Mouse (Mus musculus): ENCODE measurements around the gene Cacna2d2. TPM values are rescaled to one million over a fixed set of nuclear protein-coding genes. Genes with fewer than 3 reads are reported as not detected.
A peak's percentile ranks its signal among the peaks of the same experiment; 100 is the strongest.

Gene Cacna2d2
- total RNA-seq, 4 experiments from 2014 or later = 14.6 to 21.0 (median 17.0) TPM

DNA sequence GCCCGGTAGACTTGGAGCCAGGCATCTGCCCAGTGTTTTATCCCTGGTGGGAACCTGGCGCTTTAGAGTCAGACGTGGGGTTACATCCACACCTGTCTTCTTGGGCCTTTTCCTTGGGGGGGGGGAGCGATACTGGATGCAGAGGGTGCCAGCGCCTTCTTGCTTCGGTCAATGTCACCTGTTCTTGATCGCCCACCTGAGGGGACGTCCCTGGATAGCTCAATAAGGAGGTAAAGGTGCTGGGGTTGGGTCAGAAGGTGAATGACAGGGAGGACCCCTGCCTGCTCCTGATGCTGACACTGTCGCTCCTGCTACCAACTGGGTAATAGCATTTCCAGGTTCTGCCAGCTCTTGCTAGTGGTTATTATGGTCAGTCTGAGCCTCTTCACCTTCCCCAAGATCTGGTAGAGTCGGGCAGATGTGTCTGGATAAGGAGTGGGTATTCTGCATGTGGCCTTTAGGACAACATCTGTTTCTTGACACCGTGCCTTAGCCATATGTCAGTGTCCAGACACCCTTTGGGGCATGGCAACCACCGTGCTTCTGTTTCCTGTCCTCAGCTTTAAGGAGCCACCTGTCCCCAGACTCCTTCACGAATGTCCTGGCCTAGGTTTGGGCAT lies 1.4 kb downstream of the Cacna2d2 start:
- DNase-seq (ENCODE audit: low spot score in 2 of 2) = no peak

GRCm38 (mm10) chr9:107403116-107403515 lies 3.7 kb downstream of the Cacna2d2 start:
- DNase-seq (ENCODE audit: low spot score in 2 of 2) = no peak

DNA sequence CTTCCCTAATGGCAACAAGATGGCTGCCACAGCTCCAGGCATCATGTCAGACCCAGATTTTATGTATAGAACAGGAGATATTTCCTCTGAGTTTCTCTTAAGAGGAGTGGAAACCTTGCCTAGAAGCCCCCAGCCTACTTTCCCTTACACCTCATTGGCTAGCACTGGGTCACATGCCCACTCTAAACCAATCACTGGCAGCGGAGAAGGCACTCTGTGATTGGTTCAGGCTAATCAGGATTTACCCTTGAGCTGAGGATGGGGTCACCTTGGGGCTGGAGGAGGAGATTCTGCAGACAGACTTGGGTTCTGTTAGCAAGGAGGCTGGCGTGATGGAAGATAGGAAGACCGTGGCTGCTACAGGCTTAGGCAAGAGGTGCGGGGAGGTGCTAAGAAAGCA lies 10.0 kb downstream of the Cacna2d2 start:
- no peak for DNase-seq (ENCODE audit: low spot score in 2 of 2)

DNA sequence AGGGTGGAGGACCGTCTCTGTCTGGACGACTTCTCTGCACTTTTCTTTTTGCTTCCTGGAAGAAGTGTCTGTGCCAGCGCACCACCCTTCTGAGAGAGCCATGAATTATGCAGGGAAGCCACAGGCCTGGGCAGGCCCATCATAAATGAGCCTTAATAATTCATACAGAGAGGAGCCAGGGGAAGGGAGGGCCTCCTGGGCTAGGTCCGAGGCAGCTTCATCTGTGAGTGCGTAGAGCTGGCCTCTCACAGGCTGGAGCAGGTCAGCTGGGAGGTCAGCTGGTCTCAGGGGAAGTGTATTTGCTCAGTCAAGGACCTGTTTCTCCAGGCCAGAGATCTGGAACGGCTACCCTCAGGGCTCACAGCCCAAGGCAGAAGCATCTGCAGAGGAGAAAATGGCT lies 17.7 kb downstream of the Cacna2d2 start:
- DNase-seq (ENCODE audit: low spot score in 2 of 2) = no peak

DNA sequence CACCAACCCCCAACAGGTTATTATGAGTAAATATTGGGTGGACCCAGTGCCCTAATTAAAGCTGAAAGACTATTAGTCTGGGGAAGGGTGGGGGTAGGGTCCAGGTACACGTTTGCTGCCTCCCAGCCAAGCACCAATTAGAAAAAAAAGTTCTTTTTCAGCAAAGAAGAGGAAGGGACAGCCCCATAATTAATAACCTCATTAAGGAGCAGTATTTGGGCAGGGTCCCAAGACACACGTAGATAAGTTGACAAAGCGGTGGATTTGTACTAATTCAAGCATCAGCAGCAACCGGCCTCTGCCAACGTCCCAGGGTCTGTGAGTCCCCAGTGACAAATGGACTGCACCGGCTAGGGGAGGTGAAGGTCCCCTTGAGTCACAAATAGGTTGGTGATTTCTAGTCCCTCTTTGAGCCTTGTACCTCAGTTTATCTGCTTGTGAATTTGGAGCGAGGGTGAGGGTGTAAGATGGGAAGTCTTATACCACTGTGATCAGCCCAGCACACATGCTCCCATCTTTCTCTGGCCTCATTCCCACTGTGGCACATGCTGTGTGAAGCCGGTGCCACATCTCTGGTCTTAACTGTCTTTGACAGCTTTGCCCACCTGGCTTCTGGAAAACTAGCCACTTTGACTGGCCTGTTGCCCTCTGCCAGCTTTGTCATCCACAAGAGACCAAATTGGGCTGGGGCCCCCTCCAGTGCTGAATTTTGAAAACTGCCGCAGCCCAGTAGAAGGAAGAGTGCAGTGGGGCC lies 20.3 kb downstream of the Cacna2d2 start:
- DNase-seq (ENCODE audit: low spot score in 2 of 2) = no peak

DNA sequence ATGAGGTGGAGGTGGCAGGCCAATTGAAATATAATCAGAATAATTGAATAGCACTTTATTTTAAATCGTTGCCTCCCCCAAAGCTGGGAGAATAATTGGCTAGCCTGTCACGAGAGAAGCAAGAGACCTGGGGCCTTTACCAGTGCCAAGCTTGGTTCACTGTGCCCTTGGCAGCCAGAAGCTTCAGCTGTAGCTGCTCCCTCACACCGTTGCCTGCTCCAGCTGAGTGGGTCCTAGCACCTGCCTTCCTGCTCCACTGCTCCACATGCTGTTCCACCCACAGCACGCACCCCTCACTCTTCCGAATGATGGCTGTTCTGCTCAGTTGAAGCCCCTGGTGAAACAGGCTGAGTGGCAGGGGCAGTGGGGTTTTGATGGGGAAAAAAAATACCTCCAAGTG lies 21.5 kb downstream of the Cacna2d2 start:
- DNase-seq (ENCODE audit: low spot score in 2 of 2) = no peak

GRCm38 (mm10) chr9:107422878-107423277 lies 23.5 kb downstream of the Cacna2d2 start:
- DNase-seq (ENCODE audit: low spot score in 2 of 2) = no peak

DNA sequence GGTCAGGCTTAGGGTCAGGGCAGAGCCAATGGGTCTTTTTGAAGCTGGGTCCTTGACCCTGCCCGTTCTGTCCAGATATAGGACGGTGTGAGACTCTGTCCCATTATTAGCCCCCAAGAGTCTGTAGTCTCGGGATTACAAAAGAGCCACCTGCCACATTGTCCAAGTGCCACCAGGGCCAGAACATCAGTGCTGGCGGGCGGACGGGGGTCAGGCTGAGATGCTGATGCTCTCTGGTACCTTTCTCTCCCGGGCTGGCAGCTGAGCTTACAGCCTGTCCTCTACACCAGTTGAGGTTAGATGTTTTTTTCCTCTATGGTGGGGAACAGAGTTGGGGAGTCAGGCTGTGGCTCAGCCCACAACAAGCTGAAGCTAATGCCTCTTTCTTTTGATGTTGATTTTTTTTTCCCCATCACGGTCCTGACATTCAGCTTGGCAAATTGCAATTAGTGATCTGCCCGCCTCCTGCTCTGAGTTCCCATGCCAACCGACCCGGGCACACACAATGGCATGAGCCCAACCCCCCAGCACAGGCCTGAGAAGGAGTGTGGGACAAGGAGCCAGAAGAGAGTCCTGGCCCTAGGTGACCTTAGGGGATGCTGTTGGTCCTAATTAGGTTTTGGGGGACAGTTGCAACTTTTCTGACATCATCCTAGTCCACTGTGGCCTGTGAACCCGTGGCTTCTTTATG lies 25.2 kb downstream of the Cacna2d2 start:
- no peak for DNase-seq (ENCODE audit: low spot score in 2 of 2)

- no peak for DNase-seq (ENCODE audit: low spot score in 2 of 2)
These were observed 28.5 kb downstream of the Cacna2d2 start for GRCm38 (mm10) chr9:107427876-107428275.

DNA sequence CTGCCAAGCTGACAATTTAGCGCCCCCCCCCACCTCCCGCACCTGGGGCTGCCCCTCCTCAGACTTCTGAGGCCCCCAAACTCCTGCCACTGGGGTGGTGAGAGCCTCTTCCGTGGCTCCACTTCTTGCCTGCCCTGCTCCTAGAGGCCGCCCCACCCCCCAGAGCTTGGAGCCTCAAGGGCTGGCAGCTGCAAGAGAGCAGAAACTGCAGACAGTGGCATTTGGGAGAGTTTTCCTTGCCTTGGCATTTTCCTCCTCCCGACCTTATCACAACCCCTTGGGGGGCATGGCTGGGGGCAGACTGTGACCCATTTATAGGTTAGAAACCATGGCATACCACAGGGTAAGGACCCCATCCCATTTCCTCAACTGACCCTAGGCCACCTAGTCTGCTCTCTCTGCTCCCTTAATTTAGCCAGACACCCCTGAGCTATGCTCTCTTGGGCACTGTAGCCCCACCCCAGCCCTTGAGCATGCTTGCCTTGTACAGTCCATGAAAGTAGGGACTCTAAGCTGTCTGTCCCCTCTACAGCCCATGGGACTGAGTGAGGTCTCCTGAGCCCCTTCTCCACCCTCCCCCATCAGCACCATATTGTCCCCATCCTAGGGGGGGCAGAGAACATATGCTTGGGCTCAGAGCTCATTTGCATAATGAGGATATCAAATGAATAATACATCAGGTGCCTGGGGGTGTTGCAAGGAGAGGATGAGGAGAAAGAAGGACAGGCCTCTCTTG lies 29.2 kb downstream of the Cacna2d2 start:
- no peak for DNase-seq (ENCODE audit: low spot score in 2 of 2)

DNA sequence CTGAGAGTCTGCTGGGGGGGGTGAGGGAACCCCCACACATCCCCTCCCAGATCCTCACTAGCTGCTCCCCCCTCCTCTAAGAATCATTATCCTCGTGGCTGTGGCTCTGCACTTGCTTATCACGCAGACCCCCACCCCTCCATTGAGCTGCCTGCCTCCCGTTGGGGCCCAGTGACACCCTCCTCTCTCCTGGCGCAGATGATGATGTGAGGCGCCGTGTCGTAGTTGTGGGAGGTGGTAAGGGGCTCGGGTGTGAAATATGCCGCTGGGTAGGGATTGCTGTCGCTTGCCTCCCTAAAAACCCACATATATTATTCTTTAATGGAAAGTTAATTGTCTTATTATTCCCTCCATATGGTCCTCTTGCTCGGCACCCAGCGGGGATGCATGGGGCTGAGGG lies 31.0 kb downstream of the Cacna2d2 start:
- DNase-seq (ENCODE audit: low spot score in 2 of 2) = no peak

DNA sequence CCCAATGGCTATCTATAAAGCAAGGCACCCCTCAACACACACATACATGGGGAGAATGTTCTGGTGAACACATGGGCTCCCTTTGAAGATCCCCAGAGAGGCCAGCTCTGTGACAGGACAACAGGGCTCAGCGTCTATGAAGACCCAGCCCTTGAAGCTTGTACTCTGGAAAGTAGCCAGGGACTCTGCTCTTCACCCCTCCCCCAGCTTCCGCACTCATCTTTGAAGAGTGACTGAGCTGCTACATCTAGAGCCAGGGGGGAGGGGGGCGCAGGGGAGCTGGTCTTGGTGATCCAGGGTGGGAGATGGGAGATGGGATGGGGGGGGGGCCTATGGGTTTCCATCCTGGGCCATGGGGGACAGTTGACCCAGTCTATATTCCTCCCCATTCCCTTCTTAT lies 33.1 kb downstream of the Cacna2d2 start:
- no peak for DNase-seq (ENCODE audit: low spot score in 2 of 2)

DNA sequence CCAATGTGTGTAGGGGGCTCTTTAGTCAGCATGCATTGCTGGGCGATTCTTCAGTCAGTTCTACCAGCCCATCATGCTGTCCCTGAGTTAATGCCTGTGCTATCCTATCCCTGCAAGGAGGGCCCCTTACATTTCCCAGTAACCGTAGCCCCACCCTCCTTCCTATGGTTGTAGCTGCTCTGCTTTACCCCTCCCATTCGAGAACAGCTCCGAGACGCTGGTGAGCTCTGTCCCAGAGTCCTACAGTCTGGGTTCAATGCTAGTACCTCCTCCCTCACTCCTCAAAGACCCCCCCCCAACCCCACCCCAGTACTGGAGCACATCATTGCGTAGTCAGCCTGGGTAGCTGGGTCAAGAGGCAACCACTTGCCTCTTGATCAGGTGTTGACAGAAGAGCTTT lies 35.4 kb downstream of the Cacna2d2 start:
- no peak for DNase-seq (ENCODE audit: low spot score in 2 of 2)

GRCm38 (mm10) chr9:107435285-107435684 lies 35.9 kb downstream of the Cacna2d2 start:
- no peak for DNase-seq (ENCODE audit: low spot score in 2 of 2)

GRCm38 (mm10) chr9:107442891-107443290 lies 43.5 kb downstream of the Cacna2d2 start:
- DNase-seq (ENCODE audit: low spot score in 2 of 2) = no peak

DNA sequence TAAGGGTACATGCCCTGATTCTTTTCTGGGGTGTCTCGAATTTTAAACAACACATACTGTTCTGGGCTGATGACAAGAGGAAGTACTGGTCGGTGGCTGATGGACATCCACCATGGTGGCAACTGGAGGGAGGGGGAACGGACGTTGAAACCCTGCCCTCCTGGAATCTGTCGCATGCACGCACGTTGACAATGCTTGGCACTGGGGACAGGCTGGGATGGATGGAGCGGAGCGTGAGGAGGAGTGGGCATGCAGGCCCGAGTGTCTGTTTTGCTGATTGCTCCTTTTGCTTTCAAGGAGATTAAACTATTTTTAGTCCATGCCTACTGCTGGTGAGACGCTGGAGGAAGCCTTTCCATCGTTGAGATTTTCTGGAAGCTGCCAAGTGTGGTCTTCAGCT lies 43.9 kb downstream of the Cacna2d2 start:
- no peak for DNase-seq (ENCODE audit: low spot score in 2 of 2)

- no peak for DNase-seq (ENCODE audit: low spot score in 2 of 2)
These were observed 45.6 kb downstream of the Cacna2d2 start for GRCm38 (mm10) chr9:107445011-107445471.

GRCm38 (mm10) chr9:107448805-107449517 lies 49.5 kb downstream of the Cacna2d2 start:
- DNase-seq (ENCODE audit: low spot score in 2 of 2) = peak in 1 of 2 experiments; percentile 10

DNA sequence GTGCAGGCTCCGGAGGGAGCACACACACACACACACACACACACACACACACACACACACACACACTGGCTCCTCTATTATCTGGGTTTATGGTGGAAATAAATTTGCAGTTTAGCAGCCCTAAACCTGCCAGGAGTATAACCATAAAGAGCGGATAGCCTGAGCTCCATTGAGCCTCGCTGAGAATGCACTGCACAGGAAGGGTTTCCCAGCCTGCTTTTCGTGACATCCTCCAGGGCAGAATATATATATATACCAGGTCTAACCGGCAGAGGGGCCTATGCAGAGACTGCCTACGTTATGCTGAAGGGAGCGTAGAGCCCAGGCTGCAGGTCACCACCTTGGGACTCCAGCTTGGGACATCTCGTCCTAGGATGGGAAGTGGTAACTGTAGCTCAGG lies 52.0 kb downstream of the Cacna2d2 start:
- no peak for DNase-seq (ENCODE audit: low spot score in 2 of 2)

DNA sequence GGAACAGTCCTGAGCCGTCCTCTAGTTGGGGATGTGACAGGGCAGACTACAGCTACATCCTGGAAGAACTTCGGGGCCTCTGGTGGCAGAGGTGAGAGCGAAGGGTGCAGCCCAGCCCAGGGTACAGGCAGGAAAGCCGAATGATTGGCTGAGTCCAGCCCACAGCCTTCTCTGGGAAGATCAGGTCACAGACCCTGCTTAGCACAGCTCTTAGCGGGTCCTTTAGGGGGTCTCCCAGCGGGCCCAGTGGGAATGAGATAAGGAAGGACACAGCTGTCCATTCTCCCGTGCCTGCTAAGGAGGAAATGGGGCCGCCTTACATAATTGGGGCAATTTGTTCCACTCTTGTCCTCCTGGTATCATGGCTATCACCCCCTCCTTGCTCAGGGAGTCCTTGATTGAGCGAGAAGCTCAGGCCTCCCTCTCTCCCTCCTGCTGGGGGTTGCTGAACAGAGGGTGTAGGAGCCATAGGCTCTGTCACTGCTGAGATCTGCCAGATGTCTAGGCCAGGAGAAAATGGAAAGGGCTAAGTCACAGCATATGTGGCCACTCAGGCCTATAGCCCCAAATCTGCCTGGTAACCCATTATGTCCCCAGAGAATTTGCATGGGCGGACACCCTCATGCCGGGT lies 52.6 kb downstream of the Cacna2d2 start:
- no peak for DNase-seq (ENCODE audit: low spot score in 2 of 2)

DNA sequence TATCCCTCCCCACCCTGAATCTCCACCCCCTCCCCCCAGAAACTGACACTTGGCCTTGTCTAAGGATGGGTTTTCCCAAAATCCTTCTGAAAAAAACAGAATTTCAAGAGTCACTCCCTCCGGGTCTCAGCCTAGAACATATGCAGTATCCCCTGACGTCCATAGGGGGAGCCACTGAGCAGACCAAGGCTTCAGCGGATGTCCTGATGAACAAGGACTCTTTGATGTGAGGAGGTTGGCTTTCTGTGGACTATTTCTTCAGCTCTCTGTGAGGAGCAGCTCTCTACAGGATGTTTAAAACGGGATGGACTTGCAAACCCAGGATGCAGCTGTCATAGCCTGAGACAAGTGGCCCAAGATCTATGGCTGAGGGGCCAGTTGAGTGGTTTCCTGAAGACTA lies 53.1 kb downstream of the Cacna2d2 start:
- peak in 1 of 2 experiments; percentile 24 for DNase-seq (ENCODE audit: low spot score in 2 of 2)

All from layer of hippocampus, adult 8-10 months (tissue).